Mouse (Mus musculus): ENCODE results near the gene Usp15. TPM values are rescaled to one million over a fixed set of nuclear protein-coding genes. Genes with fewer than 3 reads are reported as not detected.
A peak's percentile ranks its signal among the peaks of the same experiment; 100 is the strongest.

Gene Usp15
- polyA plus RNA-seq, 1 experiment from 2014 or later, result 68.2 TPM

DNA sequence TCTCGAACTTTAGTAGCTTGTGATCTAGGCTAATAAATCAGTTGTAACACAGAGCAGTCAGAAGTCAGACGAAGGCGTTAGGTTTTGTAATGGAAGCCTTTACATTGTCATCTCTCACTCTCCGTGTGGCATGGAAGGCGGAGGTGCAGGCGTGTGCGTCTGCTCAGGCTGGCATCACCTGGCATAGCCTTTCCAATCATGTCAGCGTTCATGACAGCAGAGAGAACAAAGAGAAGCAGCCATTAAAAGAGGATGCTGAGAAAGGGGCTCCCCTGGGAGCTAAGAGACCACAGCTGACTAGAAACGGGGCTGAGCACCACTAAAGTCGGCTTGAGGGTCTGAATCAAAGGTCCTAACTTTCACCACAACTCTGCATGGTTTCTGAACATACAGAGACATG is 140.3 kb downstream of the Usp15 start:
- H3K4me2 ChIP-seq, result no peak overlapping the region; the same call in 1 of the 2 replicates
- H3K9me3 ChIP-seq, result no peaks in the 10 kb centered on the region
- no peaks in the 10 kb centered on the region for H3K27me3 ChIP-seq
- H3K4me3 ChIP-seq, result no peak overlapping the region
- peaks cover 12% of the 10 kb centered on the region for H3K36me3 ChIP-seq
- H3K27ac ChIP-seq (replicated peaks), result peak overlapping the region; percentile 67; the same call in 1 of the 2 replicates
- ATAC-seq (ENCODE audit: low read depth), result peak; percentile 53
- WGBS, result 50% methylated on average over 10 of the region's 10 CpGs
- no peak overlapping the region for H3K9ac ChIP-seq
- peaks cover 4% of the 10 kb centered on the region; the same call in 1 of the 2 replicates for H3K4me1 ChIP-seq (replicated peaks)

DNA sequence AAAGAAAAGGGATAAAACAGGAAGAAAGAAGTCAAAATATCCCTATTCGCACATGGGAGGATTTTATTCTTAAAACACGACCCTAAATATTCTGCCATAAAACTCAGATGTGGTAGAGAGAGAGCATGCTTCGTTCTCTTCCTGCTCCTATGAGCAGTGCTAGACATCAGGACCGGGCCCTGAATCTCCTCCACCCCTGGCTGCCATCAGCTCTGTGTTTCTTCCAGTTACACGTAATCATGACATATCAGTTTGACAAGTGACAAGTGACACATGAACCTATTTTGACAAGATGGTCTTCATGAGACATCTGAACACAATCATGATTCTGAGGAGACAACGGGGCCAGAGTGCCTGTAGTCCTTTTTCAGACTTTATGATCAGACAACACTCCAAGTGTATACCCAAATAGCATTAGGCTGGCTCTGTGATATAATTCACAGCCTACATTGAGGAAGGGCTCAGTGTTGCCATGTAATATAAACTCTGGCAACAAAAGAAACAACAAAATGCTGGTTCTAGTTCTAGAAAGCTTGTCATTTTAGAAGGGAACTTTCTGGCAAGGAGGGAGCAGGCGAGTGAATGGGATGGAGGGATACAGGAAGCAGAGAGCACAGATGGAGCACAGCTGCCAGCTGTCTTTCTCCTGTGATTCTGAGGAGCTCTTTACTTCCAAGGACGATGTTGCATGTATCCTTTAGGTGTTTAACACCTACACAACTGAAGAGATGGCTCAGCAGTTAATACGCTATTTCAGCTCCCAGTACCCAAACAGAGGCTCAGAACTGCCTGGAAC is 141.4 kb downstream of the Usp15 start:
- peaks cover 18% of the 10 kb centered on the region for H3K36me3 ChIP-seq
- H3K9ac ChIP-seq, result no peak overlapping the region
- peaks cover 4% of the 10 kb centered on the region; the same call in 1 of the 2 replicates for H3K4me1 ChIP-seq (replicated peaks)
- no peak overlapping the region for H3K27ac ChIP-seq (replicated peaks)
- H3K4me3 ChIP-seq, result no peak overlapping the region
- WGBS, result 88% methylated on average over 9 of the region's 9 CpGs
- H3K27me3 ChIP-seq, result no peaks in the 10 kb centered on the region
- H3K9me3 ChIP-seq, result no peaks in the 10 kb centered on the region
- no peak for ATAC-seq (ENCODE audit: low read depth)
- H3K4me2 ChIP-seq, result no peak overlapping the region

Small RNA genes lying within 50 kb of the gene (microRNA-seq; reads per million reads assigned to microRNA genes)
- 1.6 reads per million, percentile 3 among the genes with 10 or more reads in this experiment for gene Gm27920

Other genes starting within 250 kb of the Usp15 start
- 26.7 and 30.7 TPM in 2 replicates for gene Mon2, start 120.5 kb downstream of the Usp15 start, polyA plus RNA-seq (2015; fragmentation: Nextera tagmentation; extraction: Ambion mirVana)
- 38.4 and 40.2 TPM in 2 replicates for gene Fam19a2, start 67.0 kb upstream of the Usp15 start, polyA plus RNA-seq (2015; fragmentation: Nextera tagmentation; extraction: Ambion mirVana)